Mouse (Mus musculus) liver, embryonic 14.5 days (tissue): ENCODE results near the gene Pnp2.

ENCODE experiments used
- CTCF ChIP-seq: IDR thresholded peaks from 2 replicates; pipeline ENCODE4 v1.5.1; 2016; ENCODE audit warnings: antibody characterized with exemption, low read depth, control low read depth
- EP300 ChIP-seq: IDR thresholded peaks from 2 replicates; pipeline ENCODE4 v1.6.1; 2016; ENCODE audit warnings: antibody characterized with exemption, low read depth

- TF ChIP-seq EP300 (no peak), CTCF (no peak)
Measured at GRCm38 (mm10) chr14:50973700-50974099, 17.9 kb downstream of the Pnp2 start.
